Mouse (Mus musculus) retina, embryonic 14.5 days (tissue): ENCODE data around the gene Eif4a1.
"Not testable (repeated sequence)": the region's sequence is repeated elsewhere in the genome, so short reads cannot be mapped to it uniquely, and the experiment has no call there.

Experiments used
- DNase-seq: peaks from one replicate; pipeline ENCODE4 v3.0.0-alpha.2; 2015; ENCODE audit warnings: low spot score

Eif4a1 gene

DNA sequence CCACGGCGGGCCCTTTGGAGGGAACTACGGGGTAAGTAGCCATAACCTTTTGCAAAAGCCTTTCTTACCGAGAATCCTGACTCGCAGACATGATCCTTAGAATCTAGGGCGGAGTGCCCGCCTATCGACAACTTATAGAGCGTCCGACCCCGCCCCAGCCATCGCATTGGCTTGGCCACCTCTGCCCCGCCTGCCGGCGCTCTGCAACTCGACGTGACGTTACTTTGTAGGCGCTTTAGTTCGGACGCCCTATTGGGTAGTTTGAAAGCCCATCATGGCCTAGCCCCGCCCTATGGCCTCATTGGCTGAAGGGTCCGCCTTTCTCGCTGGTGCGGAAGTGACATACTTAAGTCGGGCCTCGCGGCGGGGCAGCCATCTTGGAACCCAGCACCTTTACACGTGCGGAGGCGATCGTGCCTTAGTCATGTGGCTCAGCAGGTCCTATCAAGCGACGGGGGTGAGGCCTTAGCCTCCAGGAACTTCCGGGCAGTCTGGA lies at the start of gene Eif4a1:
Gene Eif4a1 (minus strand): TSS at position 213 of the 496 bp plus-strand sequence.
- DNase-seq, result peak; percentile 100

DNA sequence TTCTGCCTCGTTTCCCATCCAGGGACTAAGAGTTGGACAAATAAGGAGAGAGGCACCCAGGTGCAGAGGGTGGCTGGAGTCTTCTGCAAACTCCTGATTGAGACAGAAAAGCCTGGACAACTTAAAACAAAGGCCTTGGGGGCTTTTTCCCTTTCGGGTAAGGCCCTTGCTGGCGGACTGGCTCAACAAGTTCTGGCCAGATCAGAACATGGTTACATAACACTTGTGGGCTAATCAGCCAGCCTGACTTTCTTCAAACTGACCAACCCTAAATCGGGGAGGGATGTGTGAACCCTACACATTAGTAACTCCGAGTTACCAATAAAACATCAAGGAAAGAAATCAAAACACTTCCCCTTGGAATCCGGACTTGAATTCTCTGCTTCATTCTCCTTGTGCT lies 48.6 kb upstream of the Eif4a1 start:
- DNase-seq, result no peak

DNA sequence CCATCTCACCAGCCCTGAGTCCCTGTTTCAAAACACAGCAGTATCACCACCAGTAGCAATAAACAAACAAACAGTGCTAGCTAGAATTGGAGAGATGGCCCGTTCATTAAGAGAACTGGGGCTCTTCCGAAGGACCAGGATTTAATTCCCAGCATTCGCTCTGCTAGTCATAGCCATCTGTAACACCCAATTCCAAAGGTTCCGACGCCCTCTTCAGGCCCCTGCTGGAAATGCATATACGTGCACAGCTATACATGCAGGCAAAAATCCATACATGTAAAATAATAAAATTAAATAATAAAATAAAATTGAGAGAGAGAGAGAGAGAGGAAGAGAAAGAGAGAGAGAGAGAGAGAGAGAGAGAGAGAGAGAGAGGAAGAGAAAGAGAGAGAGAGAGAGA lies 47.2 kb upstream of the Eif4a1 start:
- peak; percentile 12 for DNase-seq

GRCm38 (mm10) chr11:69718661-69719060 lies 46.4 kb upstream of the Eif4a1 start:
- DNase-seq, result peak; percentile 16

GRCm38 (mm10) chr11:69716953-69717352 lies 44.7 kb upstream of the Eif4a1 start:
- no peak for DNase-seq

DNA sequence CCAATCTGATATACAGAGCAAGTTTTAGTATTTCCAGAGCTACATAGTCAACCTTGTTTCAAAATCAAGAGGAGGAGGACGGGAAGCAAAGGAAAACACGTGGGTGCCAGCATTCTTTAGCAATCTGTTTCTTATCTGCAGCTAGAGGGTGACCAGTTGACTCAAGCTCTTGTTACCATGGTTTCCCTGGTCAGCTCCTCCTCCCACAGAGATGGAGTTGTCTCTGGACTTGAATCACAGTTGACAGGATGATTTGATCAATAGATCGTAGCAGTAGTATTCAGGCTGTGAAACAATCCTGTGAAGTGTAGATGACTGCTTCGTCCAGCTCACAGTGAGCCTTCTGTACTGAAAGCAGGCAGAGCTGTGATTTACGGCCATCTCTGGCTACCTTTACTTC lies 43.7 kb upstream of the Eif4a1 start:
- no peak for DNase-seq

GRCm38 (mm10) chr11:69715482-69715881 lies 43.3 kb upstream of the Eif4a1 start:
- peak; percentile 23 for DNase-seq

DNA sequence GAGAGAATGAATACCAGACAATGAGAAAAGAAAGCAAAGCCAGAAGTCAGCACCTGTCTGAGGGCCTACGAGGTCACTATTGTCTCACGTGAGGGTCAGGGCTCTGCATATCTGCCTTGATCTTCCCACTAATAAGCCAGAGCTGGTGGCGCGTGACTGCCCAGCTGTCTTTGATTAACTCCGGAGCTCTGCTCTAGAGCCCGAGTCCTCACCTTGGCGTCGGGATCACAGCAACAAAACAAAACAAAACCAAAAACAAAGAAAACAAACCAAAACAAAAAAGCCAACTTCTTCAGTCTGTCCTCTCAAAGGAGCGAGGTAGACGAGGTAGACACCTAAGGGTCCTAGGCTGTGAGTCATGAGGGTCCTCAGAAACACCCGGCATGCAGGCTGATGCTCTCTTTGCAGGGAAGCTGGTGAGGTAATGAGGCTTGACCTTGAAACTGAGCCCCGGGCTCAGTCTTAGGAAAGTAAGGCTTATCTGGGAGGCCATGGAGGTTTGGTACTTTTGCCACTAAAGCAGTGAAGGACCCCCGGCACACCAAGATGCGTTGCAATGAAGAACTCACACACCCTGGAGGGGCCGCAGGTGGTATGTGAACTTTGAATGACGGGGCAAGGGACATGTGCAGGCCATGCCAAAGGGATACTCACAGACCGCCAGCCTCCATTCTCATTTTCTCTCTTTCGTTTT lies 42.6 kb upstream of the Eif4a1 start:
- no peak for DNase-seq

GRCm38 (mm10) chr11:69712954-69713672 lies 40.9 kb upstream of the Eif4a1 start:
- DNase-seq, result no peak

- DNase-seq, result no peak
Observed at GRCm38 (mm10) chr11:69711082-69711481, 38.9 kb upstream of the Eif4a1 start.

GRCm38 (mm10) chr11:69710470-69710869 lies 38.2 kb upstream of the Eif4a1 start:
- DNase-seq, result no peak

DNA sequence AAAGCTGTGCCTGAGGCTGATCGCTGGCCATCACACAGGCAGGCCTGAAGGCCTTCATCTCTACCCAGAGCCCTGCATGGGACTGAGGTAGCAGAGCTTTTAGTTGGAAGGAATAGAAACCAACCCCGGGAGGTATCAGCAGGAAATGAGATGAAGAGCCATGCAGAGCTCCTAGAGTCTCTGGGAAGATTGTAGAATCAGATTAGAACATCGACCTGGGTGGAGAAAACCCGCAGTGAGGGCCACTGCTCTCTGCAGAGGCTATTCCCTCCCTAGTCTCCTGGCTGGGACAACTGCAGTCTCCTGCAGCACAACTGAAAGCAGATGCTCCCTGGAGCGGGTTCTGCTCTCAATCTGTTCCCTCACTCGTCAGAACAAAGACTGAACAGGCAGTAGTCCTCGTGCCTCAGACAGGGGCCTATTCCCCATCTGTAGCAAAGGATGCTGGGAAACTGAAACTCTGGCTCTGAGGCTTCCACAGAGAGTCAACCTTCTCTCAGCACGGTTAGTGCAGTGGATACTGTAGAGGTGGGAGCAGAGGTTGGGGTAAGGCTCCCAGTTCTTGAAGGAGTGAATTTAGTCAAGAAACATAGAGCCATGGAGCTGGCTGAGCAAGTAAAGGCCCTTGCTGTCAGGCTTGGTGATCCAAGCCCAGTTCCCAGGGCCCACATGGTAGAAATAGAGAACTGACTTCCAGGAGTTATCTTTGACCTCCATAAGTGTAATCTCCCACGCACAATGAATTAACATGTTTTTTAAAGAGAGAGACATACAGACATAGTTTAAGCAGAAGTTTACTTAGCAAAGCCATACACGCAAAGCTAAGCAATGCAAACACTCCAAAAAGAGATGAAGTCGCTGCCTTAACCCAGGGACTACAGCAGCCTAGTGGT lies 37.6 kb upstream of the Eif4a1 start:
- DNase-seq, result peak; percentile 28

- DNase-seq, result no peak
Observed at GRCm38 (mm10) chr11:69708614-69709265, 36.5 kb upstream of the Eif4a1 start.

DNA sequence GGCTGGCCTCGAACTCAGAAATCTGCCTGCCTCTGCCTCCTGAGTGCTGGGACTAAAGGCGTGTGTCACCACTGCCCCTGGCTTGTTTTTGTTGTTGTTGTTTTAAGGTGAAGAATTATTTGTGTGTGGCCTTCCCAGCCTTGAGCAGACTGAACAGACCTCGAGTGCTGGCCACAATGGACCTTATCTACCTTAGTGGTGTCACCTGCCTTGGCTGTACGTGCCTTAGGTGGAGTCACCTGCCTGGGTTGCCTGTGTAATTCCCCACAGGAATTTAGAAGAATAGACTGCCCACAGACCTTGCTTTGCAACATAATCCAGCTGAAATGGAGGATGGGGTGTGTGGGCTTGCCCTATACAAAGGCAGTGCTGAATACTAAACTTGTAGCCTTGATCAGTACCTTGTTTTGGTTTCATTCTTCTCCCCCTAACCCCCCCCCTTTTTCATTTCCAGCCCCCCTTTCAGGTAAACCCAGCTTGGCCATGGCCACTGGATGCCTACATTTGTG lies 35.7 kb upstream of the Eif4a1 start:
- no peak for DNase-seq

GRCm38 (mm10) chr11:69707480-69707847 lies 35.2 kb upstream of the Eif4a1 start:
- DNase-seq, result no peak

GRCm38 (mm10) chr11:69706775-69707479 lies 34.7 kb upstream of the Eif4a1 start:
- no peak for DNase-seq

DNA sequence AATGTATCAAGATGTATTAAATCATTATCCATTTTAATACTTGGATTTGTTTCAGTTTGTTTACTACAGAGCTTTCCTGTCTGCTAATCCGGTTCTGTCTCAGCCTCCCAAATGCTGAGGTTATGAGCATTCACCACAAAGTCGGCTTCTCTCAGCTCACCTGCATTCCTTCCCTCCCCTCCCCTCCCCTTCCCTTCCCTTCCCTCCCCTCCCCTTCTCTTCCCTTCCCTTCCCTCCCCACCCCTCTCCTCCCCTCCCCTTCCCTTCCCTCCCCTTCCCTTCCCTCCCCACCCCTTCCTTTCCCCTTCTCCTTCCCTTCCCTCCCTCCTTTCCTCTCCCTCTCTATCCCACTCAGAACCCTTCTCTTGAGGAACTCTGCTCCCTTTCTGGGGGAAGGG lies 32.4 kb upstream of the Eif4a1 start:
- no peak for DNase-seq

DNA sequence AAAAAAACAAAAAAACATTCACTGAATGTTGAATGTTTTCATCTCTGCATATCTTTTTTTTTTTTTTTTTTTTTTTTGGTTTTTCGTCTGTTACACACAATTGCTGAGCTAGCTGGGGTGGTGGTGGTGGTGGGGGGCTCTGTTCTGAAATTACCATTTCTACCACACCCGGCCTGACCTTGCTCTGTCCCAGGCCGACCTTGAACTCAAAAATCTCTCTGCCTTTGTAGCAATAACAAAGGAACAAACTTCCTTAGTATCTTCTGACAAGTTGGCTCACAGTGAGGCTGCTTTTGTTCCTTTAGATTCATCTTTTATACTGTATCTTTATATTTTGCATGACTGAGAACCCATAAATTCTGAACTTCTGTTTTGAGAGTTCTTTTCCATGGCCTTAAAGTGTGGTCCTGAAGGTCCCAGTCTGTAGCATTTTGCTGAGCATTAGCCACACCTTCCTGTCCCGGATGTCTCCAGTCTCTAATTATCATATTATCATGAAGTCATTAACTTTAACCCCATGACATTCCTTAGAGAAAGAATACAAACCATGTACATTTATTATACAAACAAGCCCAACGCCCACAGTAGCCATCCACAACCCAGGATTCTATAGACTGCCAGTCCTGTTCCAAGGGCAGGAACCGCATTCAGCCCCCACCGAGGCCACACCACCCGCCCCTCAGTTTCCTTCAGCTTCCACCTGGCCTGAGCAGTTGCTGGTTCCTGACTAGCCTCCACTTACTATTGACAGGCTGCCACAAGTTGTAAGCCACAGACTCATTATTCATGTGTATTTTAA lies 31.8 kb upstream of the Eif4a1 start:
- no peak for DNase-seq

GRCm38 (mm10) chr11:69703381-69703780 lies 31.2 kb upstream of the Eif4a1 start:
- not testable (repeated sequence) for DNase-seq

- not testable (repeated sequence) for DNase-seq
Observed at GRCm38 (mm10) chr11:69702886-69703285, 30.7 kb upstream of the Eif4a1 start.
